Mouse (Mus musculus) T-cell, adult 2 months (primary cell): Measurements from ENCODE around the gene Crx.
"Not testable (repeated sequence)": the region's sequence is repeated elsewhere in the genome, so short reads cannot be mapped to it uniquely, and the experiment has no call there.

Source experiments
- DNase-seq: peaks from one replicate; pipeline ENCODE4 v3.0.0; 2022; ENCODE audit warnings: low spot score

Crx gene

GRCm38 (mm10) chr7:15879756-15880155, at the start of gene Crx:
Crx (minus strand) TSS chr7:15879968.
- DNase-seq = no peak

- DNase-seq = peak; percentile 92
Measured at GRCm38 (mm10) chr7:15922220-15922773, 42.5 kb upstream of the Crx start, which contains the start of gene Selenow. Selenow (minus strand) TSS chr7:15922402.

GRCm38 (mm10) chr7:15921796-15922195, 42.0 kb upstream of the Crx start:
- peak; percentile 47 for DNase-seq

GRCm38 (mm10) chr7:15920645-15921190, 41.0 kb upstream of the Crx start:
- no peak for DNase-seq

GRCm38 (mm10) chr7:15919947-15920346, 40.2 kb upstream of the Crx start:
- no peak for DNase-seq

- no peak for DNase-seq
Measured at GRCm38 (mm10) chr7:15918371-15918770, 38.6 kb upstream of the Crx start.

- DNase-seq = no peak
Measured at GRCm38 (mm10) chr7:15916996-15917395, 37.2 kb upstream of the Crx start.

- no peak for DNase-seq
Measured at GRCm38 (mm10) chr7:15916134-15916723, 36.5 kb upstream of the Crx start.

GRCm38 (mm10) chr7:15915695-15916094, 35.9 kb upstream of the Crx start:
- DNase-seq = not testable (repeated sequence)

GRCm38 (mm10) chr7:15914751-15915150, 35.0 kb upstream of the Crx start:
- no peak for DNase-seq

GRCm38 (mm10) chr7:15914252-15914651, 34.5 kb upstream of the Crx start:
- DNase-seq = peak; percentile 49

- DNase-seq = peak; percentile 68
Measured at GRCm38 (mm10) chr7:15912183-15912582, 32.4 kb upstream of the Crx start.

- DNase-seq = no peak
Measured at GRCm38 (mm10) chr7:15910521-15910920, 30.8 kb upstream of the Crx start.

- no peak for DNase-seq
Measured at GRCm38 (mm10) chr7:15907971-15908590, 28.3 kb upstream of the Crx start.

GRCm38 (mm10) chr7:15906602-15907001, 26.8 kb upstream of the Crx start:
- no peak for DNase-seq

GRCm38 (mm10) chr7:15905861-15906260, 26.1 kb upstream of the Crx start:
- no peak for DNase-seq

- no peak for DNase-seq
Measured at GRCm38 (mm10) chr7:15901366-15902048, 21.7 kb upstream of the Crx start.

- no peak for DNase-seq
Measured at GRCm38 (mm10) chr7:15894251-15894650, 14.5 kb upstream of the Crx start.

- no peak for DNase-seq
Measured at GRCm38 (mm10) chr7:15884127-15884526, 4.4 kb upstream of the Crx start.

GRCm38 (mm10) chr7:15882317-15882716, 2.5 kb upstream of the Crx start, which contains the start of gene Crxos:
Crxos (plus strand) TSS chr7:15882617.
- no peak for DNase-seq

GRCm38 (mm10) chr7:15881831-15882230, 2.1 kb upstream of the Crx start:
- DNase-seq = no peak

- DNase-seq = no peak
Measured at GRCm38 (mm10) chr7:15881388-15881787, 1.6 kb upstream of the Crx start.

GRCm38 (mm10) chr7:15864104-15864503, 15.7 kb downstream of the Crx start:
- DNase-seq = no peak
